Mouse (Mus musculus) intestine, embryonic 15.5 days (tissue): ENCODE results near the gene Dnm2. TPM values are rescaled to one million over a fixed set of nuclear protein-coding genes. Genes with fewer than 3 reads are reported as not detected.

Experiments
- ATAC-seq: fragments of 200-750 bp; cut with Nextera tagmentation; 2 replicates; pipeline ENCODE4 v1.8.0; 2017; ENCODE audit warnings: moderate TSS enrichment, moderate library complexity
- H3K27ac ChIP-seq: fragments of 300-500 bp; sonication (generic); 2 replicates; pipeline ENCODE4 v1.5.1; 2015; ENCODE audit warnings: mild to moderate bottlenecking, inconsistent platforms
- H3K27me3 ChIP-seq: fragments of 300-500 bp; sonication (generic); replicated peaks from 2 replicates; pipeline ENCODE4 v1.6.1; 2015; ENCODE audit warnings: inconsistent platforms
- H3K36me3 ChIP-seq: fragments of 300-500 bp; sonication (generic); 2 replicates; pipeline ENCODE4 v1.6.1; 2015; ENCODE audit warnings: inconsistent platforms
- H3K4me1 ChIP-seq: fragments of 300-500 bp; sonication (generic); replicated peaks from 2 replicates; pipeline ENCODE4 v1.6.1; 2015; ENCODE audit warnings: inconsistent platforms
- H3K4me2 ChIP-seq: fragments of 300-500 bp; sonication (generic); replicated peaks from 2 replicates; pipeline ENCODE4 v1.6.1; 2015; ENCODE audit warnings: mild to moderate bottlenecking, inconsistent platforms
- H3K4me3 ChIP-seq: fragments of 300-500 bp; sonication (generic); replicated peaks from 2 replicates; pipeline ENCODE4 v1.5.1; 2015; ENCODE audit warnings: inconsistent platforms
- H3K9ac ChIP-seq: fragments of 300-500 bp; sonication (generic); 2 replicates; pipeline ENCODE4 v1.6.1; 2015; ENCODE audit warnings: inconsistent platforms
- H3K9me3 ChIP-seq: fragments of 300-500 bp; sonication (generic); 2 replicates; pipeline ENCODE4 v1.6.1; 2016; ENCODE audit warnings: inconsistent platforms
- WGBS: fragments of 180-500 bp; shearing (Covaris S2); methylation state at CpG from one replicate; pipeline ENCODE4 v1.1.7; 2015; 5-methylcytosine and 5-hydroxymethylcytosine counted together
- polyA plus RNA-seq: library from polyadenylated mRNA; unstranded; fragments of >200 nt; fragmentation: Nextera tagmentation; extraction: Ambion mirVana; gene quantifications from 2 replicates; pipeline ENCODE4 v1.2.1, GENCODE M21; 2015

The Dnm2 gene
- 70.6 and 75.7 TPM in 2 replicates for polyA plus RNA-seq

DNA sequence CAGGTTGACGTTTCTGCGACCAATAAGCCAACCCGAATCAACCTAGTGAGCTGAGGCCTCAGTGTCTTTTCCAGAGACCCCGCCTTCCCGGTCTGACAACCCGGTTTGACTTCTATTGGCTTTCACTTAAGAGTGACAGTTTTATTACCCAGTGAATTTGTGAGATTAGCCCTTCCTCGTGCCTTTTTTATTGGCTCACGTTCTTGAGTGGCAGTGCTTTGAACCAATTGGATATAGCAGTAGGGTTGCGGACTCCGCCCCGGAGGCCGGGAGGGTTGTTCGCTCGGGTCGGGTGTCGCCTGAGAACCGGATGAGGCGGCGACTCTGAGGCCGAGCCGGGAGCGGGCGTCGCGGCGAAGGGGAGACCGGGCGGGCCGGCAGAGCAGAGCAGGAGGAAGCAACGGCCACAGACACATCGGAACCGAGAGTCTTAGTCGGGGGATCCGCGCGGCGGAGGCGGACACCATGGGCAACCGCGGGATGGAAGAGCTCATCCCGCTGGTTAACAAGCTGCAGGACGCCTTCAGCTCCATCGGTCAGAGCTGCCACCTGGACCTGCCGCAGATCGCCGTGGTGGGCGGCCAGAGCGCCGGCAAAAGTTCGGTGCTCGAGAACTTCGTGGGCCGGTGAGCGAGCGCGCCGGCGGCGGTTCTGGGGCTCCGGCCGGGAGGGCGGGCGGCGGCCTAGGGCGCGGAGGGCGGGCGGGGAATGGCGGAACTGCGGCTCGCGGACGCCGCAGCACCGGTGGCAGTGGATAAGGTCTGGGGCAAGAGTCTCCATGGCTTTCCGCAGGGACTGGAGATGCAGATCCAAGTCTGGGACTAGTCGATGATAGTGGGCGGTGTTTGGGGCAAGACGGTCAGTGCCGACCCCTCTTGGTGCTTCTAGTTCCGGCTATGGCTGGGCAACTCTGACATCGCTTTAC is at the start of gene Dnm2:
Gene Dnm2 (plus strand): TSS at position 278 of the 925 bp plus-strand sequence.
- Histone ChIP-seq H3K27me3 (no peaks in the 10 kb centered on the region), H3K9ac (peak within 1 kb of the TSS; percentile 81), H3K4me2 (peak within 1 kb of the TSS; percentile 83), H3K4me3 (peak within 1 kb of the TSS; percentile 91), H3K9me3 (no peaks in the 10 kb centered on the region), H3K4me1 (peaks cover 10% of the 10 kb centered on the region), H3K36me3 (peaks cover 13% of the 10 kb centered on the region; the same call in 1 of the 2 replicates), H3K27ac (peak within 1 kb of the TSS; percentile 87)
- peak; percentile 98 for ATAC-seq
- WGBS: under 1% methylated on average over 82 of the region's 82 CpGs

GRCm38 (mm10) chr9:21379195-21379594 is 45.5 kb upstream of the Dnm2 start:
- Histone ChIP-seq H3K27me3 (no peaks in the 10 kb centered on the region), H3K9me3 (no peaks in the 10 kb centered on the region), H3K36me3 (no peaks in the 10 kb centered on the region), H3K9ac (no peak overlapping the region), H3K4me2 (no peak overlapping the region), H3K4me3 (no peak overlapping the region), H3K4me1 (peaks cover 11% of the 10 kb centered on the region; the same call in 1 of the 2 replicates), H3K27ac (no peak overlapping the region)
- no peak for ATAC-seq
- WGBS: 83% methylated on average over 3 of the region's 3 CpGs

GRCm38 (mm10) chr9:21380868-21381267 is 43.8 kb upstream of the Dnm2 start:
- H3K4me3 ChIP-seq: no peak overlapping the region
- H3K4me1 ChIP-seq: peaks cover 12% of the 10 kb centered on the region; the same call in 1 of the 2 replicates
- no peak for ATAC-seq
- H3K36me3 ChIP-seq: no peaks in the 10 kb centered on the region
- no peak overlapping the region for H3K4me2 ChIP-seq
- H3K27me3 ChIP-seq: no peaks in the 10 kb centered on the region
- H3K9ac ChIP-seq: no peak overlapping the region
- no peaks in the 10 kb centered on the region for H3K9me3 ChIP-seq
- no peak overlapping the region for H3K27ac ChIP-seq

GRCm38 (mm10) chr9:21383966-21384365 is 40.7 kb upstream of the Dnm2 start:
- H3K9me3 ChIP-seq: no peaks in the 10 kb centered on the region
- H3K9ac ChIP-seq: no peak overlapping the region
- no peak overlapping the region for H3K4me3 ChIP-seq
- no peak for ATAC-seq
- no peak overlapping the region for H3K4me2 ChIP-seq
- H3K36me3 ChIP-seq: peaks cover 5% of the 10 kb centered on the region; the same call in 1 of the 2 replicates
- no peak overlapping the region for H3K27ac ChIP-seq
- no peaks in the 10 kb centered on the region for H3K27me3 ChIP-seq
- peaks cover 6% of the 10 kb centered on the region; the same call in 1 of the 2 replicates for H3K4me1 ChIP-seq

GRCm38 (mm10) chr9:21392646-21393175 is 32.0 kb upstream of the Dnm2 start:
- no peaks in the 10 kb centered on the region for H3K27me3 ChIP-seq
- no peaks in the 10 kb centered on the region for H3K9me3 ChIP-seq
- H3K27ac ChIP-seq: no peak overlapping the region
- H3K4me2 ChIP-seq: no peak overlapping the region
- WGBS: 88% methylated on average over 10 of the region's 10 CpGs
- peaks cover 80% of the 10 kb centered on the region for H3K36me3 ChIP-seq
- H3K4me3 ChIP-seq: no peak overlapping the region
- H3K9ac ChIP-seq: no peak overlapping the region
- no peak for ATAC-seq
- no peaks in the 10 kb centered on the region for H3K4me1 ChIP-seq

- no peak overlapping the region for H3K4me2 ChIP-seq
- peaks cover 90% of the 10 kb centered on the region for H3K36me3 ChIP-seq
- H3K9ac ChIP-seq: no peak overlapping the region
- no peaks in the 10 kb centered on the region for H3K27me3 ChIP-seq
- no peak overlapping the region for H3K4me3 ChIP-seq
- H3K4me1 ChIP-seq: no peaks in the 10 kb centered on the region
- no peaks in the 10 kb centered on the region for H3K9me3 ChIP-seq
- 89% methylated on average over 3 of the region's 3 CpGs for WGBS
- H3K27ac ChIP-seq: no peak overlapping the region
- ATAC-seq: no peak; the same call in 1 of the 2 replicates
These were observed 29.0 kb upstream of the Dnm2 start for GRCm38 (mm10) chr9:21395692-21396091.

DNA sequence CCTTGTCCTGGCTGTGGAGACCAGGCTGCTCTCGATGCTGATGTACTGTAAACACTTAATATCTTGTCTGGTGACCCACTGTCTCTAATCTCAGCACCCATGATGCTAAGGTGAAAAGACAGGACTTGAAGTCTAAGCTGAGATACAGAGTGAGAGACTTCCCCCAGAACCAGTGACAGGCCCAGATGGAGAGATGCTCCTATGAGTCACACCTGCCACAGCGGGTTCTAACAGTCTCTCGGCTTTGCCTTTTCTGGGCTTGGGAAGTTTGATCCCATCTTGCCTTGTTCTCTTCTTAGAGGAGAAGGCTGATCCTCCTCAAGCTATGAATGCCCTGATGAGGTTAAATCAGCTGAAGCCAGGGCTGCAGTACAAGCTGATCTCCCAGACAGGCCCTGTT is 27.5 kb upstream of the Dnm2 start:
- ATAC-seq: no peak
- WGBS: 96% methylated on average over 3 of the region's 3 CpGs
- no peak overlapping the region for H3K4me2 ChIP-seq
- H3K9me3 ChIP-seq: no peaks in the 10 kb centered on the region
- H3K9ac ChIP-seq: no peak overlapping the region
- no peaks in the 10 kb centered on the region for H3K27me3 ChIP-seq
- H3K4me3 ChIP-seq: no peak overlapping the region
- no peaks in the 10 kb centered on the region for H3K4me1 ChIP-seq
- H3K27ac ChIP-seq: no peak overlapping the region
- peaks cover 90% of the 10 kb centered on the region for H3K36me3 ChIP-seq

GRCm38 (mm10) chr9:21401042-21401441 is 23.7 kb upstream of the Dnm2 start:
- peaks cover 89% of the 10 kb centered on the region for H3K36me3 ChIP-seq
- H3K9me3 ChIP-seq: no peaks in the 10 kb centered on the region
- no peak for ATAC-seq
- WGBS: 94% methylated on average over 9 of the region's 9 CpGs
- H3K9ac ChIP-seq: no peak overlapping the region; the same call in 1 of the 2 replicates
- no peak overlapping the region for H3K27ac ChIP-seq
- no peaks in the 10 kb centered on the region for H3K27me3 ChIP-seq
- H3K4me1 ChIP-seq: no peaks in the 10 kb centered on the region
- H3K4me2 ChIP-seq: no peak overlapping the region
- no peak overlapping the region for H3K4me3 ChIP-seq

GRCm38 (mm10) chr9:21402764-21403253 is 21.9 kb upstream of the Dnm2 start:
- ATAC-seq: no peak
- Histone ChIP-seq H3K36me3 (peaks cover 82% of the 10 kb centered on the region), H3K4me2 (no peak overlapping the region)

GRCm38 (mm10) chr9:21403745-21404144 is 21.0 kb upstream of the Dnm2 start:
- Histone ChIP-seq H3K27me3 (no peaks in the 10 kb centered on the region), H3K27ac (no peak overlapping the region), H3K36me3 (peaks cover 74% of the 10 kb centered on the region), H3K9ac (no peak overlapping the region), H3K4me3 (no peak overlapping the region), H3K9me3 (no peaks in the 10 kb centered on the region), H3K4me2 (no peak overlapping the region), H3K4me1 (no peaks in the 10 kb centered on the region)
- WGBS: 97% methylated on average over 5 of the region's 5 CpGs
- no peak for ATAC-seq

More at GRCm38 (mm10) chr9:21402764-21403253, 21.9 kb upstream of the Dnm2 start:
- H3K9ac ChIP-seq: no peak overlapping the region
- no peaks in the 10 kb centered on the region for H3K27me3 ChIP-seq
- 84% methylated on average over 11 of the region's 11 CpGs for WGBS
- no peak overlapping the region for H3K27ac ChIP-seq
- H3K9me3 ChIP-seq: no peaks in the 10 kb centered on the region
- no peaks in the 10 kb centered on the region for H3K4me1 ChIP-seq
- H3K4me3 ChIP-seq: no peak overlapping the region

DNA sequence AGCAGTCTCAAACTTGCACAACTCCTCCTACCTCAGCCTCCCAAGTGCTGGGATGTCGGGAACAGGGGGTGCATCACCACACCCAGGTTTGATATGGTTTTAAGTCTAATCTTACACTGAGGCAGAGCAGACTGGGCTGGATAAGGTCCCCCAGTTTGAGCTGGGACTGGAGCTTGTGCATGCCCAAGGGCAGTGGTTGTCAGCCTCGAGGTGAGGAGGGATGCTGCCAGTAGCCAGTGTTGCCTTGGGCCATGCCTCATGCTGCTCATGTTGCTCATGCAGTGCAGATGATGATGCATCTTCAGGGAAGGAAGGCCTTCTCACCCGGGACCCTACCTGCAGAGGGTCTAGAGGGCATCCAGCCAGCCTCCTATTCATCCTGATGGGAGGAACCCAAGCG is 19.2 kb upstream of the Dnm2 start:
- H3K9ac ChIP-seq: no peak overlapping the region
- H3K4me3 ChIP-seq: no peak overlapping the region
- ATAC-seq: no peak
- H3K4me2 ChIP-seq: no peak overlapping the region
- 60% methylated on average over 4 of the region's 4 CpGs for WGBS
- no peaks in the 10 kb centered on the region for H3K4me1 ChIP-seq
- H3K9me3 ChIP-seq: no peaks in the 10 kb centered on the region
- H3K27me3 ChIP-seq: no peaks in the 10 kb centered on the region
- H3K36me3 ChIP-seq: peaks cover 57% of the 10 kb centered on the region
- H3K27ac ChIP-seq: no peak overlapping the region

DNA sequence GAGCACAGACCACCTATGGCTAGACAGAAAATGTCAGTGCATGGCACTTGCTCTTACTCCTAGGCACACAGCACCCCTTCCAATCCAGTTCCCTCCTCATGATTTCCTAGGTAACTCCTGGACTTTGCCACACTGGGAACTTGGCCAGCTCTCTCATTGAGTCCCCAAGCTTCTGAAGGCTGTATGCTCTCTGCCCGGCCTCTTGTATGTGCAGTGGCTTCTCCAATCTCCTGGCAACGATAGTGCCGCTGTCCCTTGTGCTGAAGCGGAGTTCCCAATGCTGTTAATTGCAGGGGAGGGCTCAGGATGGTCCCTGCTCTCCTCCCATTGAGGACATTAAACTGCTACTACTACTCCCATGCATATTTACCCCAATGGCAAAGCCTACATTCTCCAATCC is 16.8 kb upstream of the Dnm2 start:
- WGBS: 10% methylated on average over 4 of the region's 4 CpGs
- no peaks in the 10 kb centered on the region for H3K27me3 ChIP-seq
- H3K4me1 ChIP-seq: peaks cover 10% of the 10 kb centered on the region
- H3K9me3 ChIP-seq: no peaks in the 10 kb centered on the region
- no peak for ATAC-seq
- H3K4me3 ChIP-seq: no peak overlapping the region
- H3K9ac ChIP-seq: no peak overlapping the region
- no peak overlapping the region for H3K4me2 ChIP-seq
- no peak overlapping the region for H3K27ac ChIP-seq
- peaks cover 35% of the 10 kb centered on the region for H3K36me3 ChIP-seq
